Mouse (Mus musculus) neural tube, embryonic 12.5 days (tissue): ENCODE measurements around the gene Cope. TPM values are rescaled to one million over a fixed set of nuclear protein-coding genes. Genes with fewer than 3 reads are reported as not detected.

Experiments used
- ATAC-seq: fragments of 200-750 bp; cut with Nextera tagmentation; 2 replicates; pipeline ENCODE4 v1.8.0; 2017; ENCODE audit warnings: low read depth, mild to moderate bottlenecking, moderate TSS enrichment, moderate library complexity; ENCODE audit not compliant: low FRiP score
- H3K27ac ChIP-seq: fragments of 300-500 bp; sonication (generic); 2 replicates; pipeline ENCODE4 v1.5.1; 2016
- H3K27me3 ChIP-seq: fragments of 300-500 bp; sonication (generic); replicated peaks from 2 replicates; pipeline ENCODE4 v1.6.1; 2016; ENCODE audit warnings: mild to moderate bottlenecking
- H3K36me3 ChIP-seq: fragments of 300-500 bp; sonication (generic); 2 replicates; pipeline ENCODE4 v1.6.1; 2016; ENCODE audit warnings: mild to moderate bottlenecking
- H3K4me1 ChIP-seq: fragments of 300-500 bp; sonication (generic); 2 replicates; pipeline ENCODE4 v1.6.1; 2016
- H3K4me2 ChIP-seq: fragments of 300-500 bp; sonication (generic); replicated peaks from 2 replicates; pipeline ENCODE4 v1.6.1; 2016; ENCODE audit warnings: mild to moderate bottlenecking
- H3K4me3 ChIP-seq: fragments of 300-500 bp; sonication (generic); 2 replicates; pipeline ENCODE4 v1.5.1; 2016
- H3K9ac ChIP-seq: fragments of 300-500 bp; sonication (generic); 2 replicates; pipeline ENCODE4 v1.6.1; 2016; ENCODE audit warnings: mild to moderate bottlenecking
- H3K9me3 ChIP-seq: fragments of 300-500 bp; sonication (generic); 2 replicates; pipeline ENCODE4 v1.6.1; 2016; ENCODE audit warnings: mild to moderate bottlenecking
- WGBS: fragments of 180-500 bp; shearing (Covaris S2); methylation state at CpG from one replicate; pipeline ENCODE4 v1.1.7; 2016; 5-methylcytosine and 5-hydroxymethylcytosine counted together
- polyA plus RNA-seq: library from polyadenylated mRNA; unstranded; fragments of >200 nt; fragmentation: Nextera tagmentation; extraction: Ambion mirVana; gene quantifications from 2 replicates; pipeline ENCODE4 v1.2.1, GENCODE M21; 2016

Cope gene
- polyA plus RNA-seq, 1 experiment from 2014 or later, result 266 TPM

- H3K4me3 ChIP-seq, result peak overlapping the region; percentile 98
- no peaks in the 10 kb centered on the region for H3K9me3 ChIP-seq
- peaks cover 17% of the 10 kb centered on the region for H3K36me3 ChIP-seq
- under 1% methylated on average over 64 of the region's 64 CpGs for WGBS
- H3K27me3 ChIP-seq, result no peaks in the 10 kb centered on the region
- H3K4me2 ChIP-seq, result peak overlapping the region; percentile 97
- peaks cover 42% of the 10 kb centered on the region for H3K4me1 ChIP-seq
- peak overlapping the region; percentile 59 for H3K27ac ChIP-seq
- ATAC-seq, result peak; percentile 51
- H3K9ac ChIP-seq, result peak overlapping the region; percentile 97
These were observed 50.4 kb downstream of the Cope start for GRCm38 (mm10) chr8:70352657-70353151.

GRCm38 (mm10) chr8:70353194-70353817 lies 51.0 kb downstream of the Cope start, which contains the start of gene Upf1:
Gene Upf1, minus strand, starts transcription at chr8:70353278.
- Histone ChIP-seq H3K4me1 (peaks cover 40% of the 10 kb centered on the region), H3K9ac (peak within 1 kb of the TSS; percentile 97)
- WGBS, result under 1% methylated on average over 65 of the region's 69 CpGs

GRCm38 (mm10) chr8:70354004-70354403 lies 51.7 kb downstream of the Cope start:
- H3K36me3 ChIP-seq, result peaks cover 9% of the 10 kb centered on the region; the same call in 1 of the 2 replicates
- H3K9me3 ChIP-seq, result no peaks in the 10 kb centered on the region
- ATAC-seq, result peak; percentile 14; the same call in 1 of the 2 replicates
- peak overlapping the region; percentile 97 for H3K9ac ChIP-seq
- 75% methylated on average over 4 of the region's 4 CpGs for WGBS
- peaks cover 33% of the 10 kb centered on the region for H3K4me1 ChIP-seq
- peak overlapping the region; percentile 97 for H3K4me2 ChIP-seq
- H3K27ac ChIP-seq, result no peak overlapping the region; the same call in 1 of the 2 replicates
- H3K27me3 ChIP-seq, result no peaks in the 10 kb centered on the region
- H3K4me3 ChIP-seq, result peak overlapping the region; percentile 98; the same call in 1 of the 2 replicates

More at GRCm38 (mm10) chr8:70353194-70353817, 51.0 kb downstream of the Cope start, which contains the start of gene Upf1:
- Histone ChIP-seq H3K27ac (peak within 1 kb of the TSS; percentile 59), H3K36me3 (peaks cover 16% of the 10 kb centered on the region), H3K4me3 (peak within 1 kb of the TSS; percentile 98), H3K27me3 (no peaks in the 10 kb centered on the region), H3K4me2 (peak within 1 kb of the TSS; percentile 97), H3K9me3 (no peaks in the 10 kb centered on the region)
- peak; percentile 88 for ATAC-seq

- no peaks in the 10 kb centered on the region for H3K9me3 ChIP-seq
- H3K27me3 ChIP-seq, result no peaks in the 10 kb centered on the region
- H3K4me1 ChIP-seq, result peaks cover 21% of the 10 kb centered on the region
- 81% methylated on average over 1 of the region's 1 CpGs for WGBS
- no peaks in the 10 kb centered on the region for H3K36me3 ChIP-seq
- no peak overlapping the region for H3K4me3 ChIP-seq
- H3K27ac ChIP-seq, result no peak overlapping the region
- H3K9ac ChIP-seq, result no peak overlapping the region
- ATAC-seq, result no peak
- no peak overlapping the region for H3K4me2 ChIP-seq
These were observed 53.8 kb downstream of the Cope start for GRCm38 (mm10) chr8:70356111-70356510.

- H3K36me3 ChIP-seq, result no peaks in the 10 kb centered on the region
- no peak overlapping the region for H3K9ac ChIP-seq
- no peaks in the 10 kb centered on the region for H3K9me3 ChIP-seq
- WGBS, result 39% methylated on average over 3 of the region's 3 CpGs
- H3K4me1 ChIP-seq, result no peaks in the 10 kb centered on the region
- H3K27me3 ChIP-seq, result no peaks in the 10 kb centered on the region
- H3K27ac ChIP-seq, result no peak overlapping the region
- no peak for ATAC-seq
- no peak overlapping the region for H3K4me2 ChIP-seq
- no peak overlapping the region for H3K4me3 ChIP-seq
These were observed 57.1 kb downstream of the Cope start for GRCm38 (mm10) chr8:70359411-70359810.

GRCm38 (mm10) chr8:70360769-70361168 lies 58.5 kb downstream of the Cope start:
- 49% methylated on average over 4 of the region's 4 CpGs for WGBS
- Histone ChIP-seq H3K9me3 (no peaks in the 10 kb centered on the region), H3K27ac (no peak overlapping the region), H3K4me3 (no peak overlapping the region), H3K9ac (no peak overlapping the region), H3K36me3 (no peaks in the 10 kb centered on the region), H3K4me2 (no peak overlapping the region), H3K27me3 (no peaks in the 10 kb centered on the region), H3K4me1 (no peaks in the 10 kb centered on the region)
- ATAC-seq, result no peak

- H3K9me3 ChIP-seq, result no peaks in the 10 kb centered on the region
- H3K4me3 ChIP-seq, result no peak overlapping the region
- no peak overlapping the region for H3K27ac ChIP-seq
- no peak overlapping the region for H3K4me2 ChIP-seq
- no peaks in the 10 kb centered on the region for H3K4me1 ChIP-seq
- no peak overlapping the region for H3K9ac ChIP-seq
- 77% methylated on average over 10 of the region's 10 CpGs for WGBS
- no peak for ATAC-seq
- no peaks in the 10 kb centered on the region for H3K27me3 ChIP-seq
- H3K36me3 ChIP-seq, result no peaks in the 10 kb centered on the region
These were observed 59.2 kb downstream of the Cope start for GRCm38 (mm10) chr8:70361484-70362032.

Other genes with a start within 250 kb of the Cope start
- gene Tm6sf2, start 229.6 kb upstream of the Cope start, polyA plus RNA-seq, result 1.2 and 1.7 TPM in 2 replicates
- 0.33 and 0.50 TPM in 2 replicates for gene Hapln4, start 219.1 kb upstream of the Cope start, polyA plus RNA-seq
- gene Ncan, start 181.6 kb upstream of the Cope start, polyA plus RNA-seq, result 88.8 and 93.9 TPM in 2 replicates
- gene Nr2c2ap, start 171.2 kb upstream of the Cope start, polyA plus RNA-seq, result 29.2 and 32.0 TPM in 2 replicates
- 16.5 and 17.2 TPM in 2 replicates for gene Rfxank, start 163.4 kb upstream of the Cope start, polyA plus RNA-seq
- 44.9 and 49.1 TPM in 2 replicates for gene Borcs8, start 163.0 kb upstream of the Cope start, polyA plus RNA-seq
- gene Mef2b, start 162.8 kb upstream of the Cope start, polyA plus RNA-seq, result 0.29 and 0.38 TPM in 2 replicates
- gene Tmem161a, start 130.2 kb upstream of the Cope start, polyA plus RNA-seq, result 55.7 and 58.6 TPM in 2 replicates
- gene Slc25a42, start 90.2 kb upstream of the Cope start, polyA plus RNA-seq, result 4.1 and 4.9 TPM in 2 replicates
- gene Sugp2, start 68.3 kb upstream of the Cope start, polyA plus RNA-seq, result 68.0 and 68.2 TPM in 2 replicates
- 56.1 and 59.9 TPM in 2 replicates for gene Armc6, start 68.1 kb upstream of the Cope start, polyA plus RNA-seq
- 94.3 and 99.6 TPM in 2 replicates for gene Homer3, start 19.7 kb upstream of the Cope start, polyA plus RNA-seq
- gene Ddx49, start within 50 bp of the Cope start, polyA plus RNA-seq, result 50.4 and 50.8 TPM in 2 replicates
- 13.7 and 16.4 TPM in 2 replicates for gene Cers1, start 13.3 kb downstream of the Cope start, polyA plus RNA-seq
- 2.3 and 3.9 TPM in 2 replicates for gene Gdf1, start 27.3 kb downstream of the Cope start, polyA plus RNA-seq
- 29.4 and 31.3 TPM in 2 replicates for gene Upf1, start 50.8 kb downstream of the Cope start, polyA plus RNA-seq
- 0.42 and 0.68 TPM in 2 replicates for gene Comp, start 71.0 kb downstream of the Cope start, polyA plus RNA-seq
- 22.3 and 24.6 TPM in 2 replicates for gene Crtc1, start 137.1 kb downstream of the Cope start, polyA plus RNA-seq
- gene Klhl26, start 174.4 kb downstream of the Cope start, polyA plus RNA-seq, result 20.4 and 22.5 TPM in 2 replicates
- gene Tmem59l, start 184.8 kb downstream of the Cope start, polyA plus RNA-seq, result 37.9 and 38.3 TPM in 2 replicates
- gene Crlf1, start 190.6 kb downstream of the Cope start, polyA plus RNA-seq, result 1.9 and 4.5 TPM in 2 replicates
- gene Rex1bd, start 204.2 kb downstream of the Cope start, polyA plus RNA-seq, result 123 and 135 TPM in 2 replicates
- 766 and 781 TPM in 2 replicates for gene Uba52, start 208.3 kb downstream of the Cope start, polyA plus RNA-seq
- 349 and 353 TPM in 2 replicates for gene Fkbp8, start 225.2 kb downstream of the Cope start, polyA plus RNA-seq
- 45.5 and 50.3 TPM in 2 replicates for gene Kxd1, start 225.4 kb downstream of the Cope start, polyA plus RNA-seq
- 17.8 and 19.5 TPM in 2 replicates for gene Ell, start 236.9 kb downstream of the Cope start, polyA plus RNA-seq